Mouse (Mus musculus) limb, embryonic 13.5 days (tissue): ENCODE results near the gene Braf. TPM values are rescaled to one million over a fixed set of nuclear protein-coding genes. Genes with fewer than 3 reads are reported as not detected.
"Not testable (repeated sequence)": the region's sequence is repeated elsewhere in the genome, so short reads cannot be mapped to it uniquely, and the experiment has no call there.

Experiments used
- ATAC-seq: fragments of 200-750 bp; cut with Nextera tagmentation; 2 replicates; pipeline ENCODE4 v1.8.0; 2017; ENCODE audit warnings: low read depth, moderate number of reproducible peaks, moderate TSS enrichment; ENCODE audit not compliant: low FRiP score
- H3K27ac ChIP-seq: fragments of 300-500 bp; sonication (generic); 2 replicates; pipeline ENCODE4 v1.5.1; 2015; ENCODE audit warnings: inconsistent platforms, mild to moderate bottlenecking, moderate library complexity
- H3K27me3 ChIP-seq: fragments of 300-500 bp; sonication (generic); 2 replicates; pipeline ENCODE4 v1.6.1; 2015; ENCODE audit warnings: mild to moderate bottlenecking, inconsistent platforms
- H3K36me3 ChIP-seq: fragments of 300-500 bp; sonication (generic); 2 replicates; pipeline ENCODE4 v1.6.1; 2015; ENCODE audit warnings: inconsistent platforms, mild to moderate bottlenecking, moderate library complexity
- H3K4me1 ChIP-seq: fragments of 300-500 bp; sonication (generic); 2 replicates; pipeline ENCODE4 v1.6.1; 2015; ENCODE audit warnings: inconsistent platforms
- H3K4me2 ChIP-seq: fragments of 300-500 bp; sonication (generic); replicated peaks from 2 replicates; pipeline ENCODE4 v1.6.1; 2015; ENCODE audit warnings: inconsistent platforms, mild to moderate bottlenecking, moderate library complexity
- H3K4me3 ChIP-seq: fragments of 300-500 bp; sonication (generic); 2 replicates; pipeline ENCODE4 v1.5.1; 2015; ENCODE audit warnings: moderate library complexity, mild to moderate bottlenecking, inconsistent platforms
- H3K9ac ChIP-seq: fragments of 300-500 bp; sonication (generic); 2 replicates; pipeline ENCODE4 v1.6.1; 2015; ENCODE audit warnings: mild to moderate bottlenecking, inconsistent platforms
- H3K9me3 ChIP-seq: fragments of 300-500 bp; sonication (generic); 2 replicates; pipeline ENCODE4 v1.6.1; 2016; ENCODE audit warnings: inconsistent platforms
- WGBS: fragments of 180-500 bp; shearing (Covaris S2); methylation state at CpG from one replicate; pipeline ENCODE4 v1.1.7; 2015; 5-methylcytosine and 5-hydroxymethylcytosine counted together
- polyA plus RNA-seq: library from polyadenylated mRNA; unstranded; fragments of >200 nt; fragmentation: Nextera tagmentation; extraction: Ambion mirVana; gene quantifications from 2 replicates; pipeline ENCODE4 v1.2.1, GENCODE M21; 2015

The Braf gene
- polyA plus RNA-seq, 1 experiment from 2014 or later: 18.5 TPM

GRCm38 (mm10) chr6:39714341-39714740 lies 10.9 kb downstream of the Braf start:
- no peak overlapping the region for H3K4me3 ChIP-seq
- no peaks in the 10 kb centered on the region for H3K27me3 ChIP-seq
- WGBS: 66% methylated on average over 7 of the region's 7 CpGs
- no peak overlapping the region for H3K27ac ChIP-seq
- peaks cover 16% of the 10 kb centered on the region for H3K4me1 ChIP-seq
- no peak overlapping the region for H3K9ac ChIP-seq
- H3K9me3 ChIP-seq: no peaks in the 10 kb centered on the region
- no peak overlapping the region for H3K4me2 ChIP-seq
- no peak; the same call in 1 of the 2 replicates for ATAC-seq
- no peaks in the 10 kb centered on the region for H3K36me3 ChIP-seq

DNA sequence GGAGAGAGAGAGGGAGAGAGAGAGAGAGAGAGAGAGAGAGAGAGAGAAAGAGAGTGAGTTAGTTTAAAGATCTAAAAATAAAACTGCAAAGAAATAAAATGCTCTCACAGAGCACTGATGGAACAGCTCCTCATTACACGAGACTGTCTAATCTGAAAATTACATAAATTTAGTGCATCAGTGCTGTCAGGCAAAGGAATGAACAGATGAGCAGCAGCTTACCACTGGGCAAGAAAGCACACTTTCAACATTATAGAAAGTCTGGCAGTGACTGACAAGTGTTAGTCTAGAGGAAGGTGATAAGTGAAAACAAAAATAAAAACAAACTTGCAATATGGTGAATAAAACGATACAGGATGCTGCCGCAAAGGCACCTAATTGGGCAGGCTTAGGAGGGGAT lies 11.9 kb downstream of the Braf start:
- Histone ChIP-seq H3K9me3 (no peaks in the 10 kb centered on the region), H3K36me3 (no peaks in the 10 kb centered on the region), H3K27me3 (no peaks in the 10 kb centered on the region), H3K4me1 (peaks cover 16% of the 10 kb centered on the region), H3K4me3 (no peak overlapping the region), H3K9ac (no peak overlapping the region), H3K4me2 (no peak overlapping the region), H3K27ac (no peak overlapping the region)
- 59% methylated on average over 3 of the region's 3 CpGs for WGBS
- no peak for ATAC-seq

DNA sequence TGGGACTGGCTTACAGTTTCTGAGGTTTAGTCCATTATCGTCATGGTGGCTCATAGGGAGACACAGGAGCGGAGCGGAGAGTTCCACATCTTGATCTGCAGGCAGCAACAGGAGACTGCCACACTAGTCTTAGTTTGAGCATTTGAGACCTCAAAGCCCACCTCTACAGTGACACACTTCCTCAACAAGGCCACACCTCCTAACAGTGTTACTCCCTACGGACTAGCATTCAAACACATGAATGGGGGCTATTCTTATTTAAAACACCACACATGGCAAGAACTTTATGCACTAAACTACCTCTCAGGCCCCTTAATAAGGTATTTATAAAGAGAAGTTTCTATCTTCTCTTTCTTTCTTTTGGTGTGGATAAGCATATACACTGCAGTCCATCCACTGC lies 19.6 kb downstream of the Braf start:
- no peaks in the 10 kb centered on the region for H3K27me3 ChIP-seq
- no peaks in the 10 kb centered on the region for H3K36me3 ChIP-seq
- H3K9ac ChIP-seq: no peak overlapping the region
- 97% methylated on average over 4 of the region's 4 CpGs for WGBS
- H3K27ac ChIP-seq: no peak overlapping the region
- H3K4me1 ChIP-seq: no peaks in the 10 kb centered on the region
- ATAC-seq: no peak
- no peaks in the 10 kb centered on the region for H3K9me3 ChIP-seq
- no peak overlapping the region for H3K4me3 ChIP-seq
- H3K4me2 ChIP-seq: no peak overlapping the region

DNA sequence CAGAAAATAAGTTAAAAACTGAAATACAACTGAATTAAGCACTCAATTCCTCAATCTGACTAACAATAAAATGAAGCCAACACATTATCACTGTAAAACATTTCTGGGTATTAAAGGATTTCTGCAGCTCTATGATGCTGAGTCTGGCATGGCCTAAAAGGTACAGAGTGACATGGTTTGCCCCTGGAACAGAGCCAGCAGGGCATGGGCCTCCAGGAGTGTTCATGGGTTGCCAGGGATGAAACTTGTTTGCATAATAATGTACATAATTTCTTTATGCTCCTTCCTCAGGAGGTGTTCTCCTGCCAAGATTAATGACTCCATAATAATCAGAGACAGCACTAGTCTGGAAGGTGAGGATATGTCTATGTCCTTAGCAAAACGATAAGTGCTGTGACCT lies 32.1 kb downstream of the Braf start:
- Histone ChIP-seq H3K9ac (no peak overlapping the region), H3K4me1 (no peaks in the 10 kb centered on the region), H3K4me2 (no peak overlapping the region), H3K27ac (no peak overlapping the region), H3K4me3 (no peak overlapping the region), H3K27me3 (no peaks in the 10 kb centered on the region), H3K9me3 (no peaks in the 10 kb centered on the region), H3K36me3 (no peaks in the 10 kb centered on the region)
- no peak for ATAC-seq
- 86% methylated on average over 1 of the region's 1 CpGs for WGBS

DNA sequence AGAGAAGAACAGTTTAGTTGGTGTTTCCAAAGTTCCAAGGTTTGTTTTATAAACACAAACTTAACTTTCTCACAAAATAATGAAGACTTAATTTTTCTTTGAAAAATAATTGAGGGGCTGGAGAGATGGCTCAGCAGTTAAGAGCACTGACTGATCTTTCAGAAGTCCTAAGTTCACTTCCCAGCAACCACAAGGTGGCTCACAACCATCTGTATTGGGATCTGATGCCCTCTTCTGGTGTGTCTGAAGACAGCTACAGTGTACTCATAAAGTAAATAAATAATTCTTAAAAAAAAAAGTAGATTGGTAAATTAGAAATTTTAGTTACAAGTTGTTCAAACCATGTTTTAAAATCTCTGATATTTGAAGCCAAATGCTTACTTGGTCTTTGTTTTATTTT lies 38.4 kb downstream of the Braf start:
- not testable (repeated sequence) for H3K9me3 ChIP-seq, H3K9ac ChIP-seq, H3K4me1 ChIP-seq, H3K36me3 ChIP-seq, H3K27me3 ChIP-seq, ATAC-seq, H3K4me3 ChIP-seq, H3K4me2 ChIP-seq, H3K27ac ChIP-seq

DNA sequence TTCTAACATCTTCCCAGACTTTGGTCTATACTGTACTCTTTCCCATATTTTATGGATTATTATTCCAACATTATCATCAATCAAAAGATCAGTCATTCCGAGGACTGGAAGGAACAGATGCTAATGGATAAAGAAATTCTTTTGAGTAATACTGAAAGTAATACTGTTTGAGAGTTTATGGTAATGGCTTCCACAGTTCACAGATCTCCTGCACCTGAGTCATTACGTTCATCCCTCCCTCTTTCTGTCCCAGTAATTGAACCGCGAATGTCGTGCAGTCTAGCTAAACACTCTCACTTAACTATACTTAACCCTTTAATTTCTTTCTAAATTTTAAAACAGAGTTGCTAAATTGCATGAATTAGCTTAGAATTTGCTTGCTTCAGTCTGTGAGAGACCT lies 43.5 kb downstream of the Braf start:
- peaks cover 5% of the 10 kb centered on the region; the same call in 1 of the 2 replicates for H3K4me1 ChIP-seq
- no peak for ATAC-seq
- no peak overlapping the region for H3K9ac ChIP-seq
- no peaks in the 10 kb centered on the region for H3K27me3 ChIP-seq
- H3K9me3 ChIP-seq: no peaks in the 10 kb centered on the region
- no peak overlapping the region for H3K4me3 ChIP-seq
- WGBS: 57% methylated on average over 5 of the region's 5 CpGs
- no peak overlapping the region for H3K4me2 ChIP-seq
- H3K27ac ChIP-seq: no peak overlapping the region
- peaks cover 16% of the 10 kb centered on the region for H3K36me3 ChIP-seq

DNA sequence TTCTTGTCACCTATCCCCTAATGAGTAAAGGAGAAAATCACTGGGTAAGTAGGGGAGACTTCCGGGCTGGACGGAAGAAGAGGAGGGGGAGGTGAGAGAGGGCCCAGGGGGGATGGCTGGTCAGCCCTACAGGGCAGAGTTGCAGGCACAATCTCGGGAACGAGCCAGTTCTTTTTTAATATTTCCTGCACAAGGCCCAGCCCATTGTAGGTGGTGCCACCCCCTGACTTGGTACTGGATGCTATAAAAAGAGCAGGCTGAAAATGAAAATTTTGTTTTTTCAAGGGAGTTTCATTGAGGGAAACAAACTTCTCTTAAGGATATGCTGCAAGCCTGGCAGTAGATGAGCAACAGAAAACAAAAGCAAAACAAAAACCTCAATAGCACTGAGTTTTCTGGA lies 44.7 kb downstream of the Braf start:
- ATAC-seq: no peak
- peaks cover 26% of the 10 kb centered on the region for H3K36me3 ChIP-seq
- peaks cover 5% of the 10 kb centered on the region; the same call in 1 of the 2 replicates for H3K4me1 ChIP-seq
- no peak overlapping the region for H3K4me3 ChIP-seq
- no peak overlapping the region for H3K27ac ChIP-seq
- no peak overlapping the region for H3K4me2 ChIP-seq
- WGBS: 26% methylated on average over 4 of the region's 4 CpGs
- no peak overlapping the region for H3K9ac ChIP-seq
- no peaks in the 10 kb centered on the region for H3K9me3 ChIP-seq
- no peaks in the 10 kb centered on the region for H3K27me3 ChIP-seq

- H3K4me2 ChIP-seq: no peak overlapping the region
- no peak for ATAC-seq
- H3K27me3 ChIP-seq: no peaks in the 10 kb centered on the region
- WGBS: 100% methylated on average over 1 of the region's 1 CpGs
- H3K36me3 ChIP-seq: peaks cover 31% of the 10 kb centered on the region
- no peak overlapping the region for H3K4me3 ChIP-seq
- H3K9ac ChIP-seq: no peak overlapping the region
- peaks cover 5% of the 10 kb centered on the region; the same call in 1 of the 2 replicates for H3K4me1 ChIP-seq
- no peaks in the 10 kb centered on the region for H3K9me3 ChIP-seq
- no peak overlapping the region for H3K27ac ChIP-seq
Measured at GRCm38 (mm10) chr6:39678241-39678640, 47.0 kb downstream of the Braf start.

DNA sequence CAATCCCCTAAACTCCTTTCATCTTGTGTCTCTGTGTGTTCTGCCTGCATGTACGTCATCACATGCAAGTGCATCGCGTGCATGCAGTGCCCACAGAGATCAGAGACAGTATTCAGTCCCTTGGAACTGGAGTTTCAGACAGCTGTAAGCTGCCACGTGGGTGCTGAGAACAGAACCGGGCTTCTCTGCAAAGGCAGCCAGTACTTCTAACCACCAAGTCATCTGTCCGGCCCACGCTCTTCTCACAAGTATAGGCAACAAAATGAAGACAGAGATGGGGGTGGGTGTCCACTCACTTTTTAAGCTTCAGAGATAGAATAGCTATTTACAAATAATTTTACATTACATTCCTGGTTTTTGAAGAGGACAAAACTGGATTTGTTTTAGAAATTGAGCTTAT lies 50.2 kb downstream of the Braf start:
- no peaks in the 10 kb centered on the region for H3K27me3 ChIP-seq
- H3K36me3 ChIP-seq: peaks cover 41% of the 10 kb centered on the region
- no peak for ATAC-seq
- no peak overlapping the region for H3K27ac ChIP-seq
- H3K4me3 ChIP-seq: no peak overlapping the region
- no peak overlapping the region for H3K4me2 ChIP-seq
- no peaks in the 10 kb centered on the region for H3K4me1 ChIP-seq
- no peak overlapping the region for H3K9ac ChIP-seq
- 92% methylated on average over 7 of the region's 7 CpGs for WGBS
- H3K9me3 ChIP-seq: no peaks in the 10 kb centered on the region

DNA sequence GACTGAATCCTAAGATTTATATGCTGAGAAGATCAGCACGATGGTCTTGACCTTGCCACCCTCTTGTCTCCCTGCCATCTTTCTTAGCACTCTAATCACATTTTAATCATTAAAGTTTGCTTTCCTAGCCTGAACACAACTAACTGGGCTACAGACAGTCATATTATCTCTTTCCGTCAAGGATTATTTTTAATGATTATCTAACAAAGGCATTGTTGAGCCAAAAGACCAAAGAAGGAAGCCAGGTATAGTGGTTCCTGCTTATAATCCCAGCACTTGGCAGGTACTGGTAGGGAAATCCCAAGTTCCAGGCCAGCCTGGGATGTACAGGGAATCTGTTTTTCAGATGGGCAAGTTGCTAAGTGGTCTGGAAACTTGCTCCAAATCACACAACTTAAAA lies 114.0 kb downstream of the Braf start:
- Histone ChIP-seq H3K9me3 (no peaks in the 10 kb centered on the region), H3K4me2 (no peak overlapping the region), H3K9ac (no peak overlapping the region), H3K36me3 (peaks cover 35% of the 10 kb centered on the region), H3K27ac (no peak overlapping the region), H3K4me1 (no peaks in the 10 kb centered on the region), H3K27me3 (no peaks in the 10 kb centered on the region), H3K4me3 (no peak overlapping the region)
- no peak for ATAC-seq
- 91% methylated on average over 2 of the region's 2 CpGs for WGBS

DNA sequence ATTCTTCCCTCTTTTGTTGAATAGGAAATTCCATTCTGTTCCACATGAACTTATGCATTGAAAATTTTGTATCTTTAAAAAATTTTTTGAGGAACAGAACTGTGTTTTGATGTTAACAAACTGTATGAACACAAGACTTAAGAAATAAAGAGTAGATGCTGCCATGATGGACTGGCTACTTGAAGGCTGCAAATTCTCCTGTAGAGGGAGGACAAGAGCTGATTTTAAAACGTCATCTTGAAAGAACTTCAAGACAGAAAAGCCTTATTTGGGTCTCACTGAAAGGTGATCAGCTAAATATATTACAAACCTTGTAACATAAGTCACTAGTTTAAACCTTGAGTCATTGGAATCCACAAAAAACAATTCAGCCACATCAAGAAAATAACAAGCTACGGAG lies 115.1 kb downstream of the Braf start:
- Histone ChIP-seq H3K36me3 (peaks cover 30% of the 10 kb centered on the region), H3K9me3 (no peaks in the 10 kb centered on the region)
- WGBS: 69% methylated on average over 2 of the region's 2 CpGs

DNA sequence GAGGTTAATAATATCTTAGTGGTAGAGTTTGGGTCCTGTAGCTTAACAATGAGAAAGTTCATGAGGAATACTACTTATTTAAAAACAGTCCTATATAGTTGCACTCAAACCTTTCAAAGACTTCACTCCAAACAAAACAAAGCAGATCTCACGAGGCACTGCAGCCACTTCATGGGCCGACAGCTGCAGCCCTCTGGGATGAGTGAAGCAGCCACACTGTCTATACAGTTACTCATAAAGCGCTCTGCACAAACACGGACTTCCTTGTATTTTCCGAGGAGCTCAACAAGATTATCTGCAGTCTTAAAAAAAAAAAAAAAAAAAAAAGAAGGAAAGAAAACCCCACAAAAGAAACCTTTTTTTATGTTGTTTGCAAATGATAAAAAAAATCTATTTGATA lies 117.9 kb downstream of the Braf start:
- no peak overlapping the region for H3K4me2 ChIP-seq
- no peak overlapping the region for H3K9ac ChIP-seq
- no peak overlapping the region for H3K27ac ChIP-seq
- WGBS: 76% methylated on average over 5 of the region's 5 CpGs
- ATAC-seq: no peak
- H3K27me3 ChIP-seq: no peaks in the 10 kb centered on the region
- no peak overlapping the region for H3K4me3 ChIP-seq
- H3K9me3 ChIP-seq: no peaks in the 10 kb centered on the region
- H3K36me3 ChIP-seq: peaks cover 24% of the 10 kb centered on the region
- H3K4me1 ChIP-seq: no peaks in the 10 kb centered on the region

More for the DNA sequence above, 115.1 kb downstream of the Braf start:
- Histone ChIP-seq H3K4me1 (no peaks in the 10 kb centered on the region), H3K4me3 (no peak overlapping the region), H3K9ac (no peak overlapping the region), H3K27ac (no peak overlapping the region), H3K4me2 (no peak overlapping the region), H3K27me3 (no peaks in the 10 kb centered on the region)
- ATAC-seq: no peak

GRCm38 (mm10) chr6:39606862-39607261 lies 118.4 kb downstream of the Braf start:
- peaks cover 29% of the 10 kb centered on the region for H3K36me3 ChIP-seq
- no peak overlapping the region for H3K9ac ChIP-seq
- no peak overlapping the region for H3K4me2 ChIP-seq
- no peak for ATAC-seq
- H3K27me3 ChIP-seq: no peaks in the 10 kb centered on the region
- no peaks in the 10 kb centered on the region for H3K4me1 ChIP-seq
- H3K9me3 ChIP-seq: no peaks in the 10 kb centered on the region
- H3K4me3 ChIP-seq: no peak overlapping the region
- 62% methylated on average over 3 of the region's 3 CpGs for WGBS
- H3K27ac ChIP-seq: no peak overlapping the region
